Mouse (Mus musculus): ENCODE measurements around the gene Eif6.
A peak's percentile ranks its signal among the peaks of the same experiment; 100 is the strongest.

Gene Eif6

GRCm38 (mm10) chr2:155820779-155821178 is 5.9 kb downstream of the Eif6 start:
- no peak for DNase-seq

- peak; percentile 28 to 61 for DNase-seq
Measured at GRCm38 (mm10) chr2:155819449-155820251, 7.1 kb downstream of the Eif6 start.

- DNase-seq, result no peak
Measured at GRCm38 (mm10) chr2:155819392-155819448, 7.5 kb downstream of the Eif6 start, which contains the start of gene BC029722. BC029722 (minus strand) TSS chr2:155819426.

DNA sequence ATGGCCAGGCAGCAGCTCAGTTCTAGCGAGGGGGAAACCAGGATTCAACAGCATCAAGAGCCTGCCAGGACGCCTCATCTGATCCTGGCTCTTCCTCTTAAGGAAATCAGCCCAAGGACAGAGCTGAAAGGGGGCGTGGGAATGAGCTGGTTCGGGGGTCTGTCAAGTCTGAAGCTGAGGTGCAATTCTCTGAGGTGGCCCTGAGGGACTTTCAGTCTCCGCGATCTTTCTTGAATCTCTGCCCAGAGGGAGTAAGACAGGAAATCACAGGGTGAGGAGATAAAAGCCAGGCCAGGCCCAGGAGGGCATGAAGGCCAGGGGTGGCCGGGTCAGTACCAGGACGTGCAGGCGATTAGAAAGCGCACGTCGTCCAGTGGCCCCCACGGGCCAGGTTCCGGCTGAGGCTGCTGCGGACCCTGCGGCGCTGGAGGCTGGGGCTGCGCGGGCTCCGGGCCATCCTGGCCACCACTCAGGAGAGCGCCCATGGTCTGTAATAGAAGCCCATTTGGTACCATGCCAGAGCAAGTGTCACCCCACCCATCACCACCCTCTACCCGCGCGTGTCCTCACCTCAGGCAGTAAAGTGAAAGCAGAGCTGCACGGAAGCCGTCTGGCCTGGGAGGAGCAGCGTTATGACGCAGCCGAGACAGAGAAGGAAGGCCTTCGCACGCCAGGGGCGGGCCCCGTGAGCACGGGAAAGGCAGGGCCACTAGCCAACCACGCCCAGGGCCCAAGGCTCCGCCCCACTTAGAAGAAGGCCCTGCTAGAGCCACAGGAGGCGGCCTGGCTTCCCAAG is 7.9 kb downstream of the Eif6 start:
- DNase-seq, result peak; percentile 97

DNA sequence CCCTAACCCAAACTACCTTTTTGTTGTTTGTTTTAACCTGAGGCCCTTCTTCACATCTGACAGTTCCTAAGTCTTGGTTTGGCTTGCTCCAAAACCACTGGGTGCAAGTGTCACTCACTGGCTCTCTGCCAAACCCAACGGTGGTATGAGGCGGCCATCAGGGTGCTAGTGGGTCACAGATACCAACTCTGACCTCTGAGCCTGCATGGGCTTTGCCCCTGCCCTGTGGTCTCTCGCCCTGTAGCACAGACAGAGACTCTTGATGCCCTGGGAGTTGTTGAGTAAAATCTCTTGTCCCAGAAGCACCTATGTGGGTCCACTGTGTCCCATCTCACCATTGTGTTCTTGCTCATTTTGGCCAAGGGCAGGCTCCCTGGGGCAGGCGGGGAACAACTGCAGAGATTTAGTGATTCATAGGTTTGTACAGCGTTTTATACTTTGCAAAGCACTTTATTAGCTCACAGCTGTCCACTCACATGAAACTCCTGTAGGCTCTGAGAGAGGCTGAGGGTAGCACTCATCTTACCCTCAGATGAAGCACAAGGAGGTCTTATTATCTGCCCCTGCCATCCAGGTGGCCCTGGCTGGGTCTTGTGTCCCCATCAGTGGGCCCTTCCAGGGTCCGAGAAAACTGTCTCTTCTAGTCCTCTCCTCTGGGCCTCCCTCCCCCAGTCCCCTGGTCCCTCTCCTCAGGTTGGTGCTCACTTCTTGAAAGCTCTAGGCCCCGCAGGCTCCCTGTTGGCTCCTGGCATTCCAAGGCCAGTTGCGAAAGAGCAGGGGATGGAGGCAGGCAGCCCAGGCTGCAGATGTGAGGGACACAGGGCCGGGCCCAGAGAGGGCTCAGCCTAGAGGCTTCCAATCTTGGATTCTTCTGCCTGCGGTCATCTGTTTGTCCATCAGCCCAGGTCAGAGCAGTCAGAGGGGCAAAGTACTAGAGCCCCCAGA is 9.2 kb downstream of the Eif6 start:
- no peak for DNase-seq

- no peak for DNase-seq
Measured at GRCm38 (mm10) chr2:155816179-155816578, 10.5 kb downstream of the Eif6 start.

- peak in 1 of 2 experiments; percentile 30 for DNase-seq
Measured at GRCm38 (mm10) chr2:155814829-155815228, 11.9 kb downstream of the Eif6 start.

GRCm38 (mm10) chr2:155812637-155813036 is 14.1 kb downstream of the Eif6 start:
- DNase-seq, result no peak

DNA sequence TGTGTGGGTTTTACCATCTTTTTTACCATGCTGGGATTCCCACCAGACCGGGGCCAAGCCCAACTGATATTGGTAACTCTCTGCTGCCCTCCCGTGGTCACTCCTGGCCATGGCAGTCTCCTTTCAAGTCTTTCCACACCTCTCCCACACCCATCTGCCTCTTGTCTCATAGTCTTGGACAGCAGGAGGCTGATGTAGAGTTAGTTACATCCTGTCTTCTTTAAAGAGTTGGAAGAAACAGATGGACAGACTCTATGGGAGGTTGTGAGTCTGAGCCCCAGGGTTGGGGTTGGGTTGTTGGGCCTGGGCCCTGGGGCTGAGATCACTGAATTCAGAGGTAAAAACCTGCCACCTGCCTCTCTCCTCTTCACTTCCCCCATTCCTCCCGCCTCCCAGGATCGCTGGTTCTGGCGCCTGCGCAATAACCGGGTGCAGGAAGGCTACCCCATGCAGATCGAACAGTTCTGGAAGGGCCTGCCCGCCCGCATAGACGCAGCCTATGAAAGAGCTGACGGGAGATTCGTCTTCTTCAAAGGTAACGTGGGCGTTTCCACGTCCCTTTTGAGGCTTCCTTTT is 14.8 kb downstream of the Eif6 start:
- peak; percentile 87 to 88 for DNase-seq

GRCm38 (mm10) chr2:155809620-155810019 is 17.1 kb downstream of the Eif6 start:
- no peak for DNase-seq

GRCm38 (mm10) chr2:155807408-155807807 is 19.3 kb downstream of the Eif6 start:
- no peak for DNase-seq

DNA sequence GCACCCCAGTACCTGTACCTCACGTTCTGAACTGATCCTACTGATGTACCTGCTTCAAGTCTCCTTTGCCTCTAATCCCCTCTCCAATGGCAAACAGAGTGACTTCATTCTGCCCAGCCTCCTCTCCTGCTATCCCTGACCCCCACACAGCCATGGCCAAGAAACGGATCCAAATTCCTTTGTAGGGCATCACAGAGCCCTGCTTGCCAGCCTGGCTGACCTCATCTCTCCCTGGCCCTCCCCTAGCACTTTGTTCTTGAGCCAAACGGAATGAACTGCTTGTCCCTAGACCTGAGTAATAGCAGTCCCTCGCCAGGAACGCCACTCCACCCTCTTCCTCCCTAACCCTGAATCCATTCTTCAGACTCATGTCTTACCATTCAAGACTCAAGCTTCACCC is 20.2 kb downstream of the Eif6 start:
- no peak for DNase-seq

DNA sequence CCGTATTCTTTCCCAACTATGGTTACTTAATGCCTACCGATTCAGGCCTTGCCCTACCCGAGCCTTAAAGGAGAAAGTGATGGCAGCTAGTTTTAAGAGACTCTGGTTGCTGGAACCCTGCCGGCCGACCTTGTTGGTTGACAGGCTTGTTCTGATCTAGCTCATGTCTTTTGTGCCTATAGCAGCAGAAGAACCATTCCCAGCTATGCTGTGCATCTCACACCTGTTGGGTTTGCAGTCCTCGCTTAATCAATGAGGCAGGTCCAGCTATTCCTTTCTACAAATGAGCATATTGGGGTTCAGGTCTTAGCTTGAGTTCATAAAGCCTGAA is 20.8 kb downstream of the Eif6 start:
- no peak for DNase-seq

GRCm38 (mm10) chr2:155805231-155805924 is 21.3 kb downstream of the Eif6 start:
- peak; percentile 27 to 56 for DNase-seq

DNA sequence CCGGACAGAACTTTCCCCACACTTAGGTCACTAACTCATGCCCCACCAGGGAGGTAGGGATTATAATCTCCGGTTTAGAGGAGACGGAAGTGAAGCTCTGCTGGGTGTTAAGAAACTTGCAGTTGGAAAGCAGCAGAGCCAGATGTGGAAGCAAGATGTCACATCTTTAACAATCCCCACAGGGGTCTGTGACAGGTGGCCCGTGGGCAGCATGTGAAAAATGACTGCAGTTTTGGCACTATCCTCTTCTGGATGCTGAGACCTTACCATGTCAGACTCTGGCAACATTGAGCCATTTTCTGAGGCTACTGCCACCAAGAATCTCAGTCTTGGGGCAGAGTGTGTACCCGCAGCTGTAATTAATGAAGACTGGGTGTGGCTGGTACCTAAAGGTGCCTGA is 22.7 kb downstream of the Eif6 start:
- no peak for DNase-seq

GRCm38 (mm10) chr2:155802761-155803160 is 24.0 kb downstream of the Eif6 start:
- DNase-seq, result peak; percentile 19 to 37

- no peak for DNase-seq
Measured at GRCm38 (mm10) chr2:155798613-155799012, 28.1 kb downstream of the Eif6 start.

GRCm38 (mm10) chr2:155794674-155795445 is 31.9 kb downstream of the Eif6 start:
- no peak for DNase-seq

GRCm38 (mm10) chr2:155792899-155793298 is 33.8 kb downstream of the Eif6 start:
- DNase-seq, result no peak

DNA sequence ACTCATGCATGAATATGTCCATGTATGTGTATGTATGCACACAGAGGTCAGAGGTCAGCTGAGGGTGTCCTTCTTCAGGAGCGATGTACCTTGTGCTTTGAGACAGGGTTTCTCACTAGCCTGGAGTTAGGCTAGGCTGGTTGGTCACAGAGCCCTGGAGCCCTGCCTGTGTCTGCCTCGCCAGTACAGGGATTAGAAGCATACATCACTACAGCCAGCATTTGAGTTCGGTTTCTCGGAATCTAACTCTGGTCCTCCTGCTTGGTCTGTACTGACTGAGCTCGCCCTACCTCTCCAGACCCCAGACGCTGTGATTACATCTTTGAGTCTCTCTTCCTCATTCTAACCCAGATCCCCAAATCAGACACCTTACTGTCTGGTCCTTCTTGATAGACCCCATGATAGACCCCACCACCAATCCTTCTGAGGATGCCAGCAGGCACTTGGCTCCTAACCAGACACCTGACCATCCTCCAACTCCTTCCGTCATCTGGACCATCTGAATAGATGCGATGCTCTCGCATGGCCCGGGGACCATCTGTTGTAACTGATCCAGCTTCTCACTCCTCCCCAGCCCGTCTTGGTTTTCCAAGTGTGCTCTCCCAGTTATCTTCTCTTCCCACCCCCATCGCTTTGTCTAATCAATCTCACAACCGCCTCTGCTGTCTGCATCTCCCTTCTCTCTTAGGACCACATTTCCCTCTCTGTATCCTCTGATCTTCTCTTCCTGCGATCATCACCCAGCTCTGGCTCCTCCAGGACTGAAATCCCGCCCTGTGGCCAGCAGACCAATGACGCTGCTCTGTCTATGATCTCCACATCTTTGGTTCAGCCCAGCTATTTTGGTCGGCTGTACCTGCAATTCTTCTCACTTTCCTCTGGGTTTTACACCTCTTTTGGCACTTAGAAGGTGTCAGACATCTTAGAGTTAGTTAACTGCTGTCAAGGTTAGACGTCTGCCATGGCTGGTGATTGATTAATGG is 38.5 kb downstream of the Eif6 start:
- no peak for DNase-seq

- no peak for DNase-seq
Measured at GRCm38 (mm10) chr2:155786905-155787304, 39.8 kb downstream of the Eif6 start.
